Mouse (Mus musculus) kidney, embryonic 15.5 days (tissue): Measurements from ENCODE around the gene Npas4. TPM values are rescaled to one million over a fixed set of nuclear protein-coding genes. Genes with fewer than 3 reads are reported as not detected.
"Not testable (repeated sequence)": the region's sequence is repeated elsewhere in the genome, so short reads cannot be mapped to it uniquely, and the experiment has no call there.

Experiments
- ATAC-seq: fragments of 200-750 bp; cut with Nextera tagmentation; replicated peaks from 2 replicates; pipeline ENCODE4 v1.8.0; 2017; ENCODE audit warnings: moderate TSS enrichment; ENCODE audit not compliant: low FRiP score
- H3K27ac ChIP-seq: fragments of 300-500 bp; sonication (generic); 2 replicates; pipeline ENCODE4 v1.5.1; 2015; ENCODE audit warnings: mild to moderate bottlenecking, inconsistent platforms
- H3K27me3 ChIP-seq: fragments of 300-500 bp; sonication (generic); 2 replicates; pipeline ENCODE4 v1.6.1; 2015; ENCODE audit warnings: inconsistent platforms
- H3K36me3 ChIP-seq: fragments of 300-500 bp; sonication (generic); 2 replicates; pipeline ENCODE4 v1.6.1; 2015; ENCODE audit warnings: inconsistent platforms
- H3K4me1 ChIP-seq: fragments of 300-500 bp; sonication (generic); 2 replicates; pipeline ENCODE4 v1.6.1; 2015; ENCODE audit warnings: inconsistent platforms
- H3K4me2 ChIP-seq: fragments of 300-500 bp; sonication (generic); 2 replicates; pipeline ENCODE4 v1.6.1; 2015; ENCODE audit warnings: moderate library complexity, mild to moderate bottlenecking, inconsistent platforms
- H3K4me3 ChIP-seq: fragments of 300-500 bp; sonication (generic); replicated peaks from 2 replicates; pipeline ENCODE4 v1.5.1; 2015; ENCODE audit warnings: mild to moderate bottlenecking, inconsistent platforms
- H3K9ac ChIP-seq: fragments of 300-500 bp; sonication (generic); 2 replicates; pipeline ENCODE4 v1.6.1; 2015; ENCODE audit warnings: mild to moderate bottlenecking, inconsistent platforms
- H3K9me3 ChIP-seq: fragments of 300-500 bp; sonication (generic); replicated peaks from 2 replicates; pipeline ENCODE4 v1.6.1; 2016; ENCODE audit warnings: inconsistent platforms
- WGBS: fragments of 180-500 bp; shearing (Covaris S2); methylation state at CpG from one replicate; pipeline ENCODE4 v1.1.7; 2015; ENCODE audit warnings: mixed read lengths; 5-methylcytosine and 5-hydroxymethylcytosine counted together
- polyA plus RNA-seq: library from polyadenylated mRNA; unstranded; fragments of >200 nt; fragmentation: Nextera tagmentation; extraction: Ambion mirVana; gene quantifications from 2 replicates; pipeline ENCODE4 v1.2.1, GENCODE M21; 2015

Npas4 gene
- polyA plus RNA-seq, 1 experiment from 2014 or later: 0.18 TPM

DNA sequence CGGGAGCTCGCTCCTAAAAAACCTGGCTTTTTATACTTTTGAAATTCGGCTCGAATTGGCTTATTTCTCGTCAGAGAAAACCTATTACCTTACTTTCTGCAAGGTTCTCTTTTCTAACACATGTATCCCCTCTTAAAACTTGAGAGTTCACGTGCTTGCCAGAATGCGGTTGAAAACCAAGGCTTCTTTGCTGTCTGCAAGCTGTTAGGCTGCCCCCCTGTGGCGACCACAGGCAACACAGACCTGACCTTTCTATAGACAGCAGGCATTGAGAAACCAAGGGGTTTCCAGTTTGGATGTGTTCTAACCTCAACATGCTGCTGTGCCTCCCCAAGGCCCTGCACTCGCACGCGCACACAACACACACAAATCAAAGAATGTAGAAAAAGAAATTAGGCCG lies 26.7 kb upstream of the Npas4 start:
- Histone ChIP-seq H3K4me2 (peak overlapping the region; percentile 35), H3K9ac (no peak overlapping the region), H3K36me3 (no peaks in the 10 kb centered on the region), H3K4me1 (peaks cover 13% of the 10 kb centered on the region), H3K4me3 (no peak overlapping the region), H3K9me3 (no peaks in the 10 kb centered on the region), H3K27ac (peak overlapping the region; percentile 74), H3K27me3 (peaks cover 5% of the 10 kb centered on the region; the same call in 1 of the 2 replicates)
- 22% methylated on average over 12 of the region's 12 CpGs for WGBS
- ATAC-seq: no peak

DNA sequence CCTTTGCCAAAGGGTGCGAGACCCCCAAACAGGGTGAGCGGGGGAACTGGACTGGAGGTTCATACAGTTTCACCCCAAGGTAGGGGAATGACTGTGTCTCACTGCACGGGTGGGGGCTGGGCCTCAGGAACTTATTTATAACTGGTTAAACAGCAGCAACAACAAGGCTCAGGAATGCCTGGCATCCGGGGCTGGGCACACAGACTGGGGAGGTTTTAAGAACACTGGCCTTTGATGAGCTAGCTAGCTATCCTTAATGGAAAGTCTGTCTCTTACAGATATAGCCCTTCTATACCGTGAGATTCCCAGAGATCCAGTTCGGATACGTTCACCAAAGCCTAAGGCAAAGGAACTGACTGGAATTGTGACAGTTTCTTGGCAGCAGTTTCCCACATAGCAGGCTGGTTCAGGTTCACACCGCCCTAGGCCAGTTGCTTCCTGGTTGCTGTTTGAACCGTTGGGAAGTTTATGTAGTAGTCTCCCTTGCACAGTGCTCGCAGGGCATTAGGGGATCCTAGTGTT lies 26.2 kb upstream of the Npas4 start:
- H3K4me2 ChIP-seq: peak overlapping the region; percentile 35
- peaks cover 13% of the 10 kb centered on the region for H3K4me1 ChIP-seq
- no peak overlapping the region for H3K9ac ChIP-seq
- peaks cover 5% of the 10 kb centered on the region; the same call in 1 of the 2 replicates for H3K27me3 ChIP-seq
- WGBS: 27% methylated on average over 10 of the region's 10 CpGs
- ATAC-seq: 0 out of 2 replicates have a peak, but pooled peaks have one; percentile 58
- H3K36me3 ChIP-seq: no peaks in the 10 kb centered on the region
- no peak overlapping the region for H3K4me3 ChIP-seq
- no peaks in the 10 kb centered on the region for H3K9me3 ChIP-seq
- H3K27ac ChIP-seq: peak overlapping the region; percentile 74

DNA sequence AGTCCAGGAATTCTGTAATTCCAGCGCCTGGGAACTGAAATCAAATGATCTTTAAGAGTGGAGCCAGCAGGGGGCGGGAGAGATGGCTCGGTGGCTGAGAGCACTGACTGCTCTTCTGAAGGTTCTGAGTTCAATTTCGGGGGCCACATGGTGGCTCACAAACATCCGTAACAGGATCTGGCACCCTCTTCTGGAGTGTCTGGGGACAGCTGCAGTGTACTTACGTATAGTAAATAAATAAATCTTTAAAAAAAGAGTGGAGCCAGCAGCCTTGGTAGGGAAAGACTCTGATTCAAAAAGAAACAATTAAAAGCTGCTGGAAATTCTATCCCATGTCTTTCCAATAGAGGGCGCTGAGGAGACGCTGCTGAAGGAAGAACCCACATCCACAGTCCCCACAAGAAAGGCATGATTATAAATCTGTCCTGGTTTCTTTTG lies 24.9 kb upstream of the Npas4 start:
- Histone ChIP-seq H3K9ac (no peak overlapping the region), H3K9me3 (no peaks in the 10 kb centered on the region), H3K27ac (no peak overlapping the region), H3K27me3 (peaks cover 5% of the 10 kb centered on the region; the same call in 1 of the 2 replicates), H3K4me1 (peaks cover 13% of the 10 kb centered on the region), H3K4me3 (no peak overlapping the region), H3K36me3 (no peaks in the 10 kb centered on the region), H3K4me2 (no peak overlapping the region)
- 19% methylated on average over 8 of the region's 8 CpGs for WGBS
- ATAC-seq: no peak

DNA sequence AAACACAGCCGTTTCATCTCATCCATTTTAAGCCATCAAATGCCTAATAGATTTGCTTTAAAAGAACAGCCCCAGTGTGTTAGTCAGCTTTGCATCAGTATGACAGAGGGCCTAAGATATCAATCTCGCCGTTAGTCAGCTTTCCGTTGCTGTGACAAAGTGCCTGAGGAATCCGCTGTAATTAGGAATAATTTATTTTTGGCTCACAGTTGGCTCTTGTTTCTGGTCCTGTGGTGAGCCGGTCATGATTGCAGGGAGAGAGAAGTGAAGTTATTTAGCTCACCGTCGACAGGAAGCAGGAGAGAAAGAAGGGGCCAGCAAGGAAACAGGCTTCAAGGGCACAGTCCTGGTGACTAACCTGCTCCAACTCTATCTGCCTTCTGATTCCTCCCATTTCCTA lies 23.0 kb upstream of the Npas4 start:
- Histone ChIP-seq H3K27ac (no peak overlapping the region), H3K9me3 (no peaks in the 10 kb centered on the region), H3K4me3 (no peak overlapping the region), H3K36me3 (no peaks in the 10 kb centered on the region), H3K4me1 (peaks cover 13% of the 10 kb centered on the region), H3K4me2 (no peak overlapping the region), H3K27me3 (peaks cover 5% of the 10 kb centered on the region; the same call in 1 of the 2 replicates), H3K9ac (no peak overlapping the region)
- ATAC-seq: no peak
- WGBS: 62% methylated on average over 8 of the region's 8 CpGs

DNA sequence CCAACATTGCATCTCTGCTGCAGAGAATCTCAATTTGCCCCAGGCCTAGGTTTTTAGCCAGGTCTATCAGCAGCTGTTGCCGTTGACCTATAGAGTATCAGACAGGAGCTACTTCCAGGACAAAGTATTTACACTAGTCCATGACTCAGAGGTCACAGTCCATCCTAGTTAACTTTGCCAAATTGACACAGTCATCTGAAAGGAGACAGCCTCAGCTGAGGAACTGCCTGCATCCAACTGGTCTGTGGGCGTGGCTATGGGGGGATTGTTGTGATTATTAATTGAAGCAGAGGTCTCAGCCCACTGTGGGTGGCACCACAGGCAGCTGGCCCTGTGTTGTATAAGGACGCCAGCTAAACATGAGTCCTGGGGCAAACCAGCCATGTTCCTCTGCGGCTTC lies 14.8 kb upstream of the Npas4 start:
- Histone ChIP-seq H3K27me3 (peaks cover 12% of the 10 kb centered on the region), H3K4me3 (no peak overlapping the region), H3K4me1 (peaks cover 9% of the 10 kb centered on the region), H3K36me3 (no peaks in the 10 kb centered on the region), H3K9ac (no peak overlapping the region), H3K4me2 (no peak overlapping the region), H3K9me3 (no peaks in the 10 kb centered on the region), H3K27ac (no peak overlapping the region)
- ATAC-seq: no peak
- WGBS: 63% methylated on average over 4 of the region's 4 CpGs

DNA sequence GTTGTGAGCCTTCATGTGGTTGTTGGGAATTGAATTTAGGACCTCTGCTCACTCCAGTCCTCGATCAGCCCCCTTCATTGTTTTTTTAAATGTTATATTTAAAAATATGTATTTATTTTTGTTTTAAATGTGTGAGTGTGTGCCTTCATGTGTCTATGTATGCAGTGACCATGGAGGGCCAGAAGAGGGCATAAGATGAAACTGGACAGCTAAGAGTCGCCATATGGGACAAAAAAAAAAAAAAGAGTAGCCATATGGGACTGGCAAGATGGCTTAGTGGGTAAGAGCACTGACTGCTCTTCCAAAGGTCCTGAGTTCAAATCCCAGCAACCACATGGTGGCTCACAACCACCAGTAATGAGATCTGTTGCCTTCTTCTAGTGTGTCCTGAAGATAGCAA lies 13.5 kb upstream of the Npas4 start:
- H3K27ac ChIP-seq, H3K9me3 ChIP-seq, H3K36me3 ChIP-seq, H3K4me2 ChIP-seq, H3K4me1 ChIP-seq, H3K9ac ChIP-seq, H3K4me3 ChIP-seq, ATAC-seq: not testable (repeated sequence)
- WGBS: 61% methylated on average over 2 of the region's 2 CpGs
- peaks cover 21% of the 10 kb centered on the region for H3K27me3 ChIP-seq

DNA sequence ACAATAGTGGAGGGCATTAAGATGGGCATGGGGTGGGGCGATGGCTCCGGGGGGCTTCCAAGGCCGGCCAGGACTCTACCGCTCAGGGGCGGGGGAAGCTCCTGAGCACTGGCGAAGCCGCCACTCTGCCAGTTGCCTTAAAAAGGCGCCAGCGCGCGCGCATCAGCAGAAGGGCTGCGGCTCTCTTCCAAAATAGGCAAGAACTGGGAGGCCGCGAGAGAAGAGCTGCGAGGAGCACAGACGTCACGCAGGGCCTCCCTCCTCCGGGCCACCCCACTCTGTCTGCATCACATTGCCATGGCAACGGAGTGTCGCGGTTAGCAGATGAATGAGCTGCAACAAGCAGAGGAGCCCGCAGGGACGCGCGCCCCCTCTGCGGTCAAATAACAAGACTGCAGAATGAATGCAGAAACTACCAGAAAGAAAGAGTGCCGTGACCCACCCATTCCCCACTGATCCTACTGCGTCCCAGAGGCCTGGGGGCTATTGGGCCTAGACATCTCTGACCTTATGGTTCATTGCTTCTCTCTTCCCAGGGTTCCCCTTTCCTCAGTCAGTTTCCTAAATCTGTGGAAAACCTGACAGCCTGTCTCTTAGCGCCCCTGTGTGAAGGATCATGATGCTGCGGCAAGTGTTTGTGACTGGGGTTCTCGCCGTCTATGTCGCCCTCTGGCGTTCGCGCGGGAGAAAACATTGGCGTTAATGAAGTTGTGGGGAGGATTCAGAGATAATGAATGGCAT lies 11.7 kb upstream of the Npas4 start:
- Histone ChIP-seq H3K27ac (no peak overlapping the region), H3K9me3 (no peaks in the 10 kb centered on the region), H3K9ac (no peak overlapping the region), H3K4me2 (peak overlapping the region; percentile 56), H3K36me3 (no peaks in the 10 kb centered on the region), H3K27me3 (peaks cover 32% of the 10 kb centered on the region), H3K4me1 (peaks cover 9% of the 10 kb centered on the region), H3K4me3 (peak overlapping the region; percentile 31)
- ATAC-seq: peak; percentile 82
- under 1% methylated on average over 39 of the region's 39 CpGs for WGBS

DNA sequence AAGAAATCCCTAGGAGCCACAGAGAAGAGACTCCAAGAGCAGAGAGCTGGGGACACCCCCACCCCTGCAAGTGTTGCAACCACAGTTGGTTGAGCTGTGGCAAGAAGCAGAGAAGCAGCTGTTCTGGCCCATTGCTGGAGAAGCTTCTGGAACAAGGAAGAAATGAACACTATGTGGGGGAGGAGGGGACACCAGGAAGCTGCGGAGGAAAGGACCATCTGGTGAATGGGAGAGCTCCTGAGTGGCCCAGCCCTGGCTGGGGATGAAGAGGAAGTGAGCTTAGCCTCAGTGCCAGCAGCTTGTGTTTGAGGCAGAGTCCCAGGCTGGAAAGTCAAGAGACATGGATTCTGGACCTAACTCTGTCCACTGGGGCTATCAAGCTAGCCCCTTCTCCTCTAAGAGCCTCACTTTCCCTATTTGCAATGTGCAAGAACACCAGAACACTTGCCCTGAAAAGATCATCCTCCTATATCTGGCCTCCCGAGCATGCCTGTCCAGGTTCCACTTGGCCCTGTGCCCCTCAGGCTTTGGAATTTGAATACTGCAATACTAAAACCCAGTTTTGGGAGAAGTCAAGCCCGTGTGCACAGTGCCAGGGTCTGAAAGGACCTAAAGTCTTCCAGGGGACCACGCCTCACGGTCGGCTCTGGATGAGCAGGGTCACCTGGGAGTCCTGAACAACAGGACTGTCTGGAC lies 9.5 kb upstream of the Npas4 start:
- Histone ChIP-seq H3K4me1 (peaks cover 9% of the 10 kb centered on the region), H3K36me3 (no peaks in the 10 kb centered on the region), H3K4me3 (no peak overlapping the region), H3K9me3 (no peaks in the 10 kb centered on the region), H3K27me3 (peaks cover 50% of the 10 kb centered on the region), H3K27ac (no peak overlapping the region), H3K9ac (no peak overlapping the region), H3K4me2 (no peak overlapping the region)
- no peak for ATAC-seq
- 72% methylated on average over 6 of the region's 6 CpGs for WGBS

DNA sequence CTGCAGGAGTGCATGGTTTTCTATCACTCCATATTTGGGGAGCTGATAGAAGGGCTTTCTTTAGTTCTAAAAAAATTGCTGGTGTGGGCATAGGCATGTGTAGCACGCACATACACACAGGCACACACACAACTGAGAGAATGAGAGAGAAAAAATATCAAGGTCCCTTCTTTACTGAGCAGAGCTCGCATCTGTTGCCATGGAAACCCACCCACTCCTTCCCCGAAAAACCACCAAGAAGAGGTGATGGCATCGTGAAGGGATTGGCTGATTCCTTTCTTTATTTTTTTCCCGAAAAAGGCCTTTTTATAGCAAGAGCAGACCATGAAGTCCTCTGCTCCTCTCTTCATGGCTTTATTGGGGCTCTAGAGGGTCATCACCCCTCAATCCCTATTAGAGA lies 3.9 kb upstream of the Npas4 start:
- H3K4me1 ChIP-seq: peaks cover 3% of the 10 kb centered on the region
- no peak overlapping the region for H3K9ac ChIP-seq
- H3K4me3 ChIP-seq: no peak overlapping the region
- ATAC-seq: no peak
- WGBS: 63% methylated on average over 5 of the region's 5 CpGs
- peaks cover 87% of the 10 kb centered on the region for H3K27me3 ChIP-seq
- H3K4me2 ChIP-seq: no peak overlapping the region
- no peaks in the 10 kb centered on the region for H3K36me3 ChIP-seq
- no peaks in the 10 kb centered on the region for H3K9me3 ChIP-seq
- no peak overlapping the region for H3K27ac ChIP-seq

DNA sequence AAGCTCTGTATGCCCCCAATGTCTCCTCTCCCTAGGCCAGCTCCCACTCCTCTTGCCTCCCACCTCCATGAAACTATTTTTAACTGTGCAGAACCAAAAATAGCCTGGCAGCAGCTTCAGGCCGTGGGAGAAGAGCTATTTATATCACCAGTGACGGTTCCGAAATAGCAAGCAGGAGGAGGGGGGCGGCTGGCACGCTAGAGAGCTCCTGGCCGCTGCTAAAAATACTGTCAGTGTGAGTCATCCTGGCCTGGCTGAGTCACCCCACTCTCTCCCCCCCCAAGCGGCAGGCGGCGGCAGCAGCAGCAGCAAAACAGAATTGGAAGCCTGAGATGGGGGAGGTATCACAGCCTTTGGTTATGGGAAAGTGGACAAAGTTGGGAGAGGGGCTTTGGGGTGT lies 2.8 kb upstream of the Npas4 start:
- no peak overlapping the region for H3K4me3 ChIP-seq
- H3K27ac ChIP-seq: no peak overlapping the region
- ATAC-seq: no peak
- no peak overlapping the region for H3K4me2 ChIP-seq
- H3K9me3 ChIP-seq: no peaks in the 10 kb centered on the region
- H3K9ac ChIP-seq: no peak overlapping the region
- WGBS: 5% methylated on average over 9 of the region's 9 CpGs
- H3K4me1 ChIP-seq: peaks cover 3% of the 10 kb centered on the region
- peaks cover 78% of the 10 kb centered on the region for H3K27me3 ChIP-seq
- no peaks in the 10 kb centered on the region for H3K36me3 ChIP-seq

DNA sequence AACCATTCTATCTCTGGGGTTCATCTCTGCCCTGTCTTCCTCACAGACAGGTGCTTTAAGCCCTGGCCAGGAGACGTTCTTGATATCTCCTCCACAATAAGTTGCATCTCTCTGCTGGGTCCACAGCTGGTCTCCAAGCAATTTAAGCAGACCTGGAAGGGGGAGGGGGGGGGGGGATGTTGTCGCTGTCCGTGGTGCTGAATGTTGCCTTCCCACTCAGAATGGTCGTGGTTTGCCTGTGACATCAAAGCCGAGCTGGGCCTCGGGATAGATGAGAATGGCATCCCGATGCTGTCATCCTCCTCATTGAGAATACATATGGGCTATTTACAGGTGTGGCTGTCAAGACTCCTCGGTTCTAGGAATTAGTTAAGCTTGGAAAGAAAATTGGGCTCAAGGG lies 2.3 kb upstream of the Npas4 start:
- H3K9me3 ChIP-seq: no peaks in the 10 kb centered on the region
- peaks cover 78% of the 10 kb centered on the region for H3K27me3 ChIP-seq
- no peak overlapping the region for H3K4me3 ChIP-seq
- H3K27ac ChIP-seq: no peak overlapping the region
- 14% methylated on average over 8 of the region's 8 CpGs for WGBS
- no peaks in the 10 kb centered on the region for H3K36me3 ChIP-seq
- no peak overlapping the region for H3K4me2 ChIP-seq
- ATAC-seq: no peak
- peaks cover 3% of the 10 kb centered on the region for H3K4me1 ChIP-seq
- H3K9ac ChIP-seq: no peak overlapping the region

DNA sequence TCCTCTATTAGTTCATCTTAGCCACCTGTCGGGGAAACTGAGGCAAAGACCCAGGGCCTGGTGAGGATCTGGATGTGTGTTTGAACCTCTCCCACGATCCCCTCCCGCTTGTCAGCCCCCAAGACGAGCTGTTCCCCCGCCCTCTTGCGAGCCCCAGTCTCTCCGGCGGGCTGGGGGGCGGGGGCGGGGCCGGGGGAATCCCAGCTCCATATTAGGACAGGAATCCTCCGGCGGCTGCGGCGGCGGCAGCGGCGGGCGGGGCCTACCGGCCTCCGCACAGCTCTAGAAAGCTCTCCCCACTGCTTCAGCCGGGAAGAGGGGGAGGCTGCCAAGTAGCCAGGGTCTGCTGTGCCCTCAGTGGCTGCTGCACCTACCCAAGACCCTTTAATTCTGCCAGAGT lies 600 bp upstream of the Npas4 start:
- Histone ChIP-seq H3K36me3 (no peaks in the 10 kb centered on the region), H3K27ac (no peak overlapping the region), H3K9me3 (no peaks in the 10 kb centered on the region), H3K27me3 (peaks cover 74% of the 10 kb centered on the region), H3K4me3 (no peak overlapping the region), H3K4me2 (no peak overlapping the region; the same call in 1 of the 2 replicates), H3K4me1 (peaks cover 3% of the 10 kb centered on the region), H3K9ac (no peak overlapping the region)
- no peak for ATAC-seq
- whole genome bisulfite sequencing: under 1% methylated on average over 22 of the region's 22 CpGs
